Mouse (Mus musculus) cortical plate, adult 2 months (tissue): ENCODE measurements around the gene Numa1. TPM values are rescaled to one million over a fixed set of nuclear protein-coding genes. Genes with fewer than 3 reads are reported as not detected.

Experiments
- H3K27ac ChIP-seq: fragments of 200-500 bp; 2 replicates; pipeline ENCODE4 v1.5.1; 2012; ENCODE audit warnings: low read length, control low read depth, inconsistent platforms; ENCODE audit not compliant: insufficient read depth
- H3K4me1 ChIP-seq: fragments of 200-500 bp; 2 replicates; pipeline ENCODE4 v1.6.1; 2011; ENCODE audit warnings: low read length; ENCODE audit not compliant: control insufficient read depth, insufficient read depth
- H3K4me3 ChIP-seq: fragments of 200-500 bp; 2 replicates; pipeline ENCODE4 v1.5.1; 2011; ENCODE audit warnings: mild to moderate bottlenecking, low read length, control low read depth; ENCODE audit not compliant: insufficient read depth
- CTCF ChIP-seq: fragments of 200-500 bp; IDR thresholded peaks from 2 replicates; pipeline ENCODE4 v1.5.1; 2011; ENCODE audit warnings: mild to moderate bottlenecking, control low read depth, low read length; ENCODE audit not compliant: insufficient read depth; ENCODE audit errors: extremely low read depth
- POLR2A ChIP-seq: fragments of 200-500 bp; IDR thresholded peaks from 2 replicates; pipeline ENCODE4 v1.6.1; 2011; ENCODE audit warnings: mild to moderate bottlenecking, low read length, control low read depth; ENCODE audit not compliant: insufficient read depth; ENCODE audit errors: extremely low read depth
- polyA plus RNA-seq: library from polyadenylated mRNA; depleted of rRNA; stranded (reverse); fragments of >200 nt; gene quantifications from 2 replicates; pipeline ENCODE4 v1.2.3, GENCODE M21; 2012

Numa1 gene
- polyA plus RNA-seq, 1 experiment = 51.6 TPM

- Histone ChIP-seq H3K4me1 (0 out of 2 replicates have a peak, but pooled peaks cover 3% of the 10 kb centered on the region), H3K27ac (no peak overlapping the region), H3K4me3 (no peak overlapping the region)
- TF ChIP-seq CTCF (no peak), POLR2A (no peak)
These were observed 66.4 kb downstream of the Numa1 start for GRCm38 (mm10) chr7:102000296-102000695.

DNA sequence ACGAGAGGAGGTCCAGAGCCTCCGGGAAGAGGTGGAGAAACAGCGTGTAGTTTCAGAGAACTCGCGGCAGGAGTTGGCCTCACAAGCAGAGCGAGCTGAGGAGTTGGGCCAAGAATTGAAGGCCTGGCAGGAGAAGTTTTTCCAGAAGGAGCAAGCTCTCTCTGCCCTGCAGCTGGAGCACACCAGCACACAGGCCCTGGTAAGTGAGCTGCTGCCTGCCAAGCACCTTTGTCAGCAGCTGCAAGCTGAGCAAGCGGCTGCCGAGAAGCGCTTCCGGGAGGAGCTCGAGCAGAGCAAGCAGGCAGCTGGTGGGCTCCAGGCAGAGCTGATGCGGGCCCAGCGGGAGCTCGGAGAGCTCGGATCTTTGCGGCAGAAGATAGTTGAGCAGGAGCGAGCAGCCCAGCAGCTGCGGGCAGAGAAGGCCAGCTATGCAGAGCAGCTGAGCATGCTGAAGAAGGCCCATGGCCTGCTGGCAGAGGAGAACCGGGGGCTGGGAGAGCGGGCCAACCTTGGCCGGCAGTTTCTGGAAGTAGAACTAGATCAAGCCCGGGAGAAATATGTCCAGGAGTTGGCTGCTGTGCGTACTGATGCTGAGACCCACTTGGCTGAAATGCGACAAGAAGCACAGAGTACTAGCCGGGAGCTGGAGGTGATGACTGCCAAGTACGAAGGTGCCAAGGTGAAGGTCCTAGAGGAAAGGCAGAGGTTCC, 67.2 kb downstream of the Numa1 start:
- Histone ChIP-seq H3K27ac (peak overlapping the region; percentile 27; the same call in 1 of the 2 replicates), H3K4me1 (0 out of 2 replicates have a peak, but pooled peaks cover 3% of the 10 kb centered on the region), H3K4me3 (no peak overlapping the region)
- TF ChIP-seq CTCF (no peak), POLR2A (no peak)

DNA sequence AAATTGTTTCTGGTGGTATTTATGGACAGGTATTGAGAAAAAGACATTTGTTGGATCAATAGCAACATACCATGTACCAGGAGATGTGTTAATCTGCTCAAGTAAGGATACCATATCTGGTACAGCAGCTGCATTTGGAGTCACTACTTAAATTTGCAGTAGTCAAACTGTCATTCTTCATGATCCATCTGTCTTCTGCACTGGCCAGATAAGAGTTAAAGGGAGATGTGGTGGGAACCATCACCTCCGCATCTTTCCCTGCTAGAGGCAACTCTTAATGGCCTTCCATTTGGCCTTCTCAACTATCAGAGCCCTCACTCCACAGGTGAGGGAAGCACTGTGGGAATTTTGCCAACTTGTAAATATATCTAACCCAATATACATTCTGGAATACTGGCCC, 72.6 kb downstream of the Numa1 start:
- Histone ChIP-seq H3K4me3 (no peak overlapping the region), H3K27ac (no peak overlapping the region), H3K4me1 (peaks cover 2% of the 10 kb centered on the region; the same call in 1 of the 2 replicates)
- no peak for TF ChIP-seq CTCF
- TF ChIP-seq POLR2A = no peak

- peaks cover 2% of the 10 kb centered on the region; the same call in 1 of the 2 replicates for H3K4me1 ChIP-seq
- TF ChIP-seq CTCF = no peak
- no peak for TF ChIP-seq POLR2A
- no peak overlapping the region for H3K27ac ChIP-seq
- H3K4me3 ChIP-seq = no peak overlapping the region
These were observed 77.9 kb downstream of the Numa1 start for GRCm38 (mm10) chr7:102011855-102012254.

DNA sequence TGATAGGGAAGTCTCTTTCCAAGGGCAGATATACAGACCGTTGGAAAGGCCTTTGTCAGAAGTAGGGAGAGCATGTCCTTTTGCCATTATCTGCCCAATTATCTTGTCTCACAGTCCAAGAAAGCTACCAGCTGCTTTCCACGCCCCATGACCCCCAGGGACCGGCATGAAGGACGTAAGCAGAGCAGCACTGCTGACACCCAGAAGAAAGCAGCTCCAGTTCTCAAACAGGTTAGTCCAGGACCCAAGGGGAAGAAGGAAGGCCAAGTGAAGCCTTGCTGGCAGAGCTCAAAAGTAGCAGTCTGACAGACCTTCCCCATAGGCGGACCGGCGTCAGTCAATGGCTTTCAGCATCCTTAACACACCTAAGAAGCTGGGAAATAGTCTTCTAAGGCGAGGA, 79.5 kb downstream of the Numa1 start:
- H3K27ac ChIP-seq = no peak overlapping the region
- no peak overlapping the region for H3K4me3 ChIP-seq
- no peak for TF ChIP-seq CTCF
- TF ChIP-seq POLR2A = no peak
- peaks cover 3% of the 10 kb centered on the region; the same call in 1 of the 2 replicates for H3K4me1 ChIP-seq

- H3K4me3 ChIP-seq = no peak overlapping the region
- H3K27ac ChIP-seq = no peak overlapping the region
- peaks cover 1% of the 10 kb centered on the region; the same call in 1 of the 2 replicates for H3K4me1 ChIP-seq
- TF ChIP-seq POLR2A (no peak), CTCF (no peak)
These were observed 81.1 kb downstream of the Numa1 start for GRCm38 (mm10) chr7:102014995-102015394.

GRCm38 (mm10) chr7:102016936-102017335, 83.0 kb downstream of the Numa1 start:
- TF ChIP-seq POLR2A (no peak), CTCF (no peak)
- H3K4me1 ChIP-seq = peaks cover 1% of the 10 kb centered on the region; the same call in 1 of the 2 replicates
- H3K27ac ChIP-seq = no peak overlapping the region

GRCm38 (mm10) chr7:102017452-102017851, 83.5 kb downstream of the Numa1 start:
- TF ChIP-seq CTCF (no peak), POLR2A (no peak)
- Histone ChIP-seq H3K4me1 (peaks cover 1% of the 10 kb centered on the region; the same call in 1 of the 2 replicates), H3K27ac (0 out of 2 replicates have a peak overlapping the region, but pooled peaks have one; percentile 17), H3K4me3 (no peak overlapping the region)

More at GRCm38 (mm10) chr7:102016936-102017335, 83.0 kb downstream of the Numa1 start:
- H3K4me3 ChIP-seq = no peak overlapping the region

- TF ChIP-seq CTCF (no peak), POLR2A (no peak)
- H3K27ac ChIP-seq = 0 out of 2 replicates have a peak overlapping the region, but pooled peaks have one; percentile 17
These were observed 84.1 kb downstream of the Numa1 start for GRCm38 (mm10) chr7:102018034-102018433.

DNA sequence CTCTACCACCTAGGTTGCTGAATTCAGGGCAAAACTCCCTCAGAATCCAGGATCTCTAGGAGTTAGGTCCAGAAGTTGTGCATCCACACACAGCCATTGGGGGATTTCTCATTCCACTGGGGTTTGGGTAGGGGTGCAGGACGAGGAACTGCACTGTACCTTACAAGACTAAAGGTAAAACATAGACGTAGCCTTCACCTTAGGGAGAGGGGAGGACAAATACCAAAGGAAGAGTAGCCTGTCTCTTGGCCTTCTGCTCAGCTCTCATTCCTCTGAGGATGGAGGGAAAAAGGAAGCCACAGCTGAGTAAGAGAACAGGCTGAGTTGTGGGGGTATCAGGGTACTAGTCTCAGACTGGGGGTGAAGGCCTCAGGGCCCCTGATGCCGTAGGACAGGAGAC, 84.7 kb downstream of the Numa1 start, which contains the start of gene Il18bp:
Il18bp (minus strand) TSS at position 101 of the 400 bp plus-strand sequence.
- H3K27ac ChIP-seq = 0 out of 2 replicates have a peak within 1 kb of the TSS, but pooled peaks have one; percentile 17
- TF ChIP-seq POLR2A (no peak), CTCF (no peak)
- H3K4me3 ChIP-seq = no peak within 1 kb of the TSS
- H3K4me1 ChIP-seq = peaks cover 1% of the 10 kb centered on the region; the same call in 1 of the 2 replicates

More at GRCm38 (mm10) chr7:102018034-102018433, 84.1 kb downstream of the Numa1 start:
- H3K4me3 ChIP-seq = no peak overlapping the region
- H3K4me1 ChIP-seq = peaks cover 1% of the 10 kb centered on the region; the same call in 1 of the 2 replicates
